Mouse (Mus musculus) adrenal gland, postnatal 4 days (tissue): ENCODE measurements around the gene Slc36a2. TPM values are rescaled to one million over a fixed set of nuclear protein-coding genes. Genes with fewer than 3 reads are reported as not detected.
A peak's percentile ranks its signal among the peaks of the same experiment; 100 is the strongest.

Experiments used
- DNase-seq, 2 experiments: peaks; one replicate each; pipeline ENCODE4 v3.0.0; 2021 to 2022; ENCODE audit warnings: low spot score in 2 of 2, mixed read lengths in 2 of 2
- long read RNA-seq, 2 experiments: library from polyadenylated mRNA; stranded (forward); transcript quantifications; one replicate each; pipeline ENCODE4 v2.0.0; 2021
- total RNA-seq, 2 experiments: library from RNA; stranded (reverse); gene quantifications; 2 replicates each; pipeline ENCODE4 v1.2.3; 2021

The Slc36a2 gene
- total RNA-seq: 10 to 100 TPM; 45.2 to 66.6 TPM
- long read RNA-seq, experiment 1, transcript Slc36a2-201 (10 exons, 2,429 nt): major isoform, 29 of 52 reads
- long read RNA-seq, experiment 1, partial matches to known transcripts: 6 of 52 reads
- long read RNA-seq, experiment 1, other reads (novel, unspliced or antisense): 13 of 52 reads
- long read RNA-seq, experiment 2, transcript Slc36a2-201 (10 exons, 2,429 nt): major isoform, 25 of 58 reads
- long read RNA-seq, experiment 2, transcript Slc36a2-202 (7 exons, 1,772 nt): minor isoform, 8 of 58 reads
- long read RNA-seq, experiment 2, partial matches to known transcripts: 11 of 58 reads
- long read RNA-seq, experiment 2, other reads (novel, unspliced or antisense): 14 of 58 reads

- no peak for DNase-seq
These were observed at the start of gene Slc36a2 for GRCm38 (mm10) chr11:55184733-55185291. Gene Slc36a2, minus strand, starts transcription at chr11:55185077.

- DNase-seq: no peak
These were observed 49.4 kb upstream of the Slc36a2 start for GRCm38 (mm10) chr11:55234288-55234687.

- no peak for DNase-seq
These were observed 46.2 kb upstream of the Slc36a2 start for GRCm38 (mm10) chr11:55231034-55231433.

DNA sequence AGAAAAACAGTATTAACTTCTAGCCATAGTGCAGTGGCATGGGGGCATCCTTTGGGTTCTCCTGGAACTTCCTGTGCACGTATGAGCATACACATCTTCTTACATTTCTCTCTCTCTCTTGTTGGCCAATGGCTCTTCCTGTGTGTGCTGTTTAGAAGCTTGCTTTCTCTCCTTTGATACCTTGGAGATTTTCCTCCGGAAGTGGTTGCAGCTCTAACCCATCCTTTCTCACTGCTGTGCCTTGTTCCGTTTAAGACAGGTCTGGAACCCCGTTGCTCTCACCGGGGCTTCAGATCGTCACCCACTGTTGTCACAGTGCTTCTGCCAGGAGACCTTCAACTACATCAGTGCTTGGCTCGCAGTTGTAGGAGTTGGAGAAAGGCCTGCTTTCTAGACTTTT is 36.4 kb upstream of the Slc36a2 start:
- no peak for DNase-seq

- DNase-seq: no peak
These were observed 33.6 kb upstream of the Slc36a2 start for GRCm38 (mm10) chr11:55218473-55218872.

DNA sequence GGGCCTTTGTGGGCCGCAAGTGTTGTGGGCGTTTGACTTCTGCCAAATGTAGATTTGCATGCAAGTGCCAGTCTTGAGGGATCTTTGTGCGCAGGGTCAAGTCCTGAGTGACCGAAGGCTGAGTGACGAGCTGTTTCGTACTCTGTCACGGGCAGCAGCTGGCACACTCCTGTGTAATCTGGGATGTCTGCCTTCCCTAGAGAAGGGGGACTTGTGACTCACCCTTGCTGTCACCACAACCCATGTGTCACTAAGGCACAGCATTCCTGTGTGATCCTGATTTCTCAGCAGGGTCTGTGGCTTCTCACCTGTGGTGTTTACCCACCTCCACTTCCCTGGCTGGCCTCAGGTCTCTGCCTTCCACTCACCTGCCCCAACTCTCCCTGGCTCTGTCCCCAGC is 33.0 kb upstream of the Slc36a2 start:
- DNase-seq: no peak

DNA sequence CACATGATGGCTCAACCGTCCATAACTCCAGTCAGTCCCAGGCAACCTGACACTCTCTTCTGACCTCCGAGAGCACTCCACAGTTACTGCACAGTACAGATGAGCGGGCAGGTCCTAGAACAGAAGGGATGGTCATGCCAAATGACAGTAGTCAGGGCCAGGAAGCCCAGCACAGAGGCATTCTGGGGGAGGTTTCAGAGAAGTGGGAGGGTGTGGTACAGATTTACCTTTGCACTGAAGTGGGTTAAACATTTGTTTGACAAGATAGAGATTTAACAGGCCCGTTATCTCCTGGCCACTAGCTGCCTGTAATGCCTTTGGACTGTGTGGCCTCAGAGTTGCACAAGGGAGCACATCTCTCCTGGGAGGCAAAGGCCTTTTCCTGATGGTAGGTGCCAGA is 32.5 kb upstream of the Slc36a2 start:
- no peak for DNase-seq

GRCm38 (mm10) chr11:55216830-55217229 is 32.0 kb upstream of the Slc36a2 start:
- DNase-seq: no peak

GRCm38 (mm10) chr11:55216061-55216460 is 31.2 kb upstream of the Slc36a2 start:
- DNase-seq: no peak

GRCm38 (mm10) chr11:55214978-55215377 is 30.1 kb upstream of the Slc36a2 start:
- DNase-seq: no peak

- DNase-seq: no peak
These were observed 29.3 kb upstream of the Slc36a2 start for GRCm38 (mm10) chr11:55214161-55214560.

- no peak for DNase-seq
These were observed 28.6 kb upstream of the Slc36a2 start for GRCm38 (mm10) chr11:55213518-55213917.

GRCm38 (mm10) chr11:55209626-55210353 is 24.9 kb upstream of the Slc36a2 start:
- no peak for DNase-seq

DNA sequence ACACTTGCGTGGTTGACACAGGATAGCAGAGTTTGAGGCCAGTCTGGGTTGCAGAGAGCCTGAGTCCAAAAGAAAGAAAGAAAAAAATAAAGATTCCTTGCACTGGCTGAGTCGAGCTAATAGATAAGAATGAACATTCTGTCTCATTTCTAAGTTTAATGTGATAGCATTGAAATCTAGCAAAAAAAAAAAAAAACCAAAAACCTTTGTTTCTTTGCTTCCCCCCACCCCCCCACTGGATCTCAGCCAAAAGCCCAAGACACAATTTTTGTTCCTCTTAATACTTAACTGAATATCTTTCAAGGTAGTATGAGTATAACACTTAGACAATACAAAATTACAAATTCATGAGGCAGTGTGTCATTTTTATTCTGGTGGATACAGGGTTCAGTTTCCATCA is 24.2 kb upstream of the Slc36a2 start:
- DNase-seq: no peak

DNA sequence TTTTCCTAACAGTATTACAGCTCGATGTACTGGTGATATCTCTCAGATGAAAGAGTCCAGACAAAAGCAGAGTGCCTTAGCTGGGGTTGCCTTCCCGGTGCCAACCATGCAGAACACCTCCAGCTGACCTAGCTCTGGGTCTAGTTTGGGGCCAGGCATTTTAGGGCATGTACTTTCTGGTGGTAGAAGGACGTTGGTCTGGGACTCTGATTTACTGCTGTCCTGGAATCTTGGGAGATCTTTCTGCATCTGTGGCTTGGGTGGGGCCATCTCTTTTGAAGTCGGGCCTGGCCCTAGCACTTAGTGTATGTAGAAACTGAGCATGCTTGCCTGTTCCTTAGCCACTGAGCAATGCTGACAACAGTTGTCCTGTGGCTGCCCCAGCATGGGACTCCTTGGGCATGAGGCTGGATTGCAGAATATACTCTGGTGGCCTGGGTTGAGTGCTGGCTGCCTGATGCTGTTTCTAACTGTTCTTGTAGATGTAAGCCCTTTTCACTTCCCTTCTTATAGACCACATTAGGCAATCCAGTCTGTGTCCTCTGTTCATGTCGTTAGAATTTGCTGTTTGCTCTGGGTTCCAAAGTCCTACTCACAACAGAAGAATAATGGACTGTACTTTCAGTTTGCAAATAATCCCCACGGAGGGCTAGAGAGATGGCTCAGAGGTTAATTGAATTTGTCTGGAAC is 23.3 kb upstream of the Slc36a2 start:
- DNase-seq: no peak

- DNase-seq: no peak
These were observed 19.7 kb upstream of the Slc36a2 start for GRCm38 (mm10) chr11:55204602-55205001.

DNA sequence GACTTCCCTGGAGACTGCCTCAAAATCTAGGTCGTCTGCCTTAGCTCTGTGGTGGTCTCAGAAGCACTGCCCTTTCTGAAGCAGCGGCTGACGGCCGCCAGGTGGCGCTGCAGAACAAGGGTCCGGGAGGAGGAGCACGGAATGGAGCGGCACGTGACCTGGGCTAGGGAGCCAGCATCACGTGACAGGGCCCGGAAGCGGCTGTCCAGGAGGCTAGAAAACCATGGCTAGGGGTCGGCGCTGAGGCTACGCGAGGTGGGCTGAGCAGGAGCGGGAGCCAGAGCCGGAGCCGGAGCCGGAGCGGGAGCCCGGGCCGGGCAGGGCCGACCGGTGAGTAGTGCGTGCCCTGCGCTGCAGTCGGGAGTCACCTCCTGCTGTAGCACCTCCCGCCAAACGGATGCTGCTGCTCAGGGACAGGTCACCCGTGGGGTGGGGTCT is 19.3 kb upstream of the Slc36a2 start, which contains the start of gene Slc36a1:
Gene Slc36a1, plus strand, starts transcription at position 192 of the 438 bp plus-strand sequence.
- peak; percentile 95 for DNase-seq

DNA sequence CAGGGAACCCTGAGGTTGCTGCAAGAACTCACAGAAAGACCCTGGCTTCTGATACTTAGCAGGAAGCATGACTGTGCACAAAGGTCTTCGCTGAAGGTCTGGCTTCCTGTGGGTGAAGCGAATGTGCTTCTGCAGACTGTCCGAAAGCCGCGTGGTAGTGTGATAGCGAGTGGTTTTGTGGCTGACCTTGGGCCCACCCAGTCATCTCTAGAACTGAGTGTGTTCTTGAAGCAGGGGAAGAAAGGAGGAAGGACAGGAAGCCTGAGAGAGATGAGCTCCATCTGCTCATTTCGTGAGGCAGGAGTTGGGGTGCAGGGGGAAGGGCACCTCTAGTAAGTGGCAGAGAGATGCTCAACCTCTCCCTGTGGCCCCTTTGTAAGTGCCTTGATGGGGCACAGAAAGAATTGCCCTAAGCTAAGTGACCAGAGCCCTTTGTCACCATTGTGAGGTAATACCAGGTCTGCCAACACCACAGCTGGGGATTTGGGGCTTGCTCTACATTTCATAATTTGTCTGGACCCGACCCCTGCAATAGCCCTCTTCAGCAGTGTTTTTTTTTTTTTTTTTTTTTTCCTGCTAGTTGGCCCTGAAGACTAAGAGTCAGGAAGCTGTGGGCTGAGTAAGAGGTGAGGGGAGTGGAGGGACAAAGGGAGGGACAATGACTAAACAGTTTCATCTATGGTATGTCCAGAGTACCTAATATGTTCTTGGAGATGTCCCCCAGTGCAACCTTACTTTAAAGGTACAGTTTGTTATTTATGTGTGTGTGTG is 13.0 kb upstream of the Slc36a2 start:
- no peak for DNase-seq

- no peak for DNase-seq
These were observed 12.2 kb upstream of the Slc36a2 start for GRCm38 (mm10) chr11:55197086-55197485.

- no peak for DNase-seq
These were observed 5.3 kb upstream of the Slc36a2 start for GRCm38 (mm10) chr11:55190216-55190615.

- no peak for DNase-seq
These were observed 2.9 kb upstream of the Slc36a2 start for GRCm38 (mm10) chr11:55187777-55188176.
